Mouse (Mus musculus) mouse trophoblast stem cell (cell line): ENCODE measurements around the gene Brinp3.
"Not testable (repeated sequence)": the region's sequence is repeated elsewhere in the genome, so short reads cannot be mapped to it uniquely, and the experiment has no call there.

Source experiments
- in situ Hi-C, 2 experiments: fragments of 300-500 bp; cut with MseI, MboI; formaldehyde crosslinking; loops; 2 replicates in 1 of 2; 3 replicates in 1 of 2; pipeline ENCODE4 v1.15.1; 2025

Gene Brinp3

GRCm38 (mm10) chr1:146494681-146495331, at the start of gene Brinp3:
Gene Brinp3 (plus strand): TSS chr1:146494760.
- in situ Hi-C loops: no loop called here

DNA sequence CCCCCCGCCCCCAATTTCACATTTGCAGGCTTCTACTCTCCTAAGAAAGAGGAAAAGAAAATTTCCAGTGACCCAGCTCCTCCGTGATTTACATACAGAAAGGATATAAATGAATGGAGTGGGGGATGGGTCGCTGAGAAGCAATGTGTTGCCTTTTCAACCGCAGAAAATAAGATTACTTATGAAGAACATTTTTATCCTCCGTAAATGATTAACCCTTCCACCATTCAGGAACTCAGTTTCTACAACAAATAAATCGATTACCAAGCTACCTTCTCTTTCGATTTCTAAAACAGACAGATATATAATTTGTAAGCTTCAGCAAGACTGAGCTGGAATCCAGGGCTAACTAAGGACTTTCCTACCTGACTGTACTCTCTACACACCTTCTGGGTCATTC, 339 bp upstream of the Brinp3 start:
- in situ Hi-C loops: no loop called here

GRCm38 (mm10) chr1:146495386-146495785, 826 bp downstream of the Brinp3 start:
- in situ Hi-C loops: no loop called here

- in situ Hi-C loops: no loop called here
Measured at GRCm38 (mm10) chr1:146497381-146498081, 3.0 kb downstream of the Brinp3 start.

- in situ Hi-C loops: no loop called here
Measured at GRCm38 (mm10) chr1:146498085-146498779, 3.7 kb downstream of the Brinp3 start.

- in situ Hi-C loops: no loop called here
Measured at GRCm38 (mm10) chr1:146498780-146499114, 4.2 kb downstream of the Brinp3 start.

GRCm38 (mm10) chr1:146515377-146515776, 20.8 kb downstream of the Brinp3 start:
- in situ Hi-C loops: no loop called here

DNA sequence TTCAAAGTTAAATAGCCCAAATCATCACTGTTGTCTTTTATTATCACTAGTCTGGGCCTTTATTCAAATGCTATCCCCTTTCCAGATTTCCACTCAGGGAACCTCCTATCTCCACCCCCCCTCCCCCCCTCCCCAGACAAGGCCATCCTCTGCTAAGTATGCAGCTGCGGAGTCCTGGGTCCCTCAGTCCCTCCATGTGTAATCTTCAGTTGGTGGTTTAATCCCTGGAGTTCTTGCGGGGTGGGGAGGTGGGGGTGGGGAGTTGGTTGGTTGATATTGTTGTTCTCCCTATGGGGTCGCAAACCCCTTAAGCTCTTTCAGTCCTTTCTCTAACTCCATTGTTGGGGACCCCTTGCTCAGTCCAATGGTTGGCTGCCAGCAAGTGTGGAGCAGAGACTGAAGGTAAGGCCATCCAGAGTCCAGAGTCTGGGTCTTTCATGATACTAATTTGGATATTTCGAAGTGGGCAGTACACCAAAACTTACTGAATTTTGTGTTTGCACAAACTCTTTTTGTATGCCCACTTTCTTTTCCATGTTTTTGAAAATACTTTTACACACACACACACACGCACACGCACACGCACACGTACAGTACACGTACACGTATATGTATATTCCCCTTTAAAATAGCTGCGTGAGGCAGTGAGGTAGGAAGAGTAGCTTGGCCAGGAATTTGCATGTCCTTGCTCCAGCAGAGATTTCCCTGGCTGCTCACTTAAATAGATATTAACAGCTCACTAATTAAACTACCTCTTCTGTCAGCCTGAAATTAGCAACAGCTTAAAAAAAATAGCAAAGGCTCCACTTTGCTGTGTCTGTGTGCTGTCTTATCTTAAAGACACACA, 29.4 kb downstream of the Brinp3 start:
- in situ Hi-C loops: no loop called here

DNA sequence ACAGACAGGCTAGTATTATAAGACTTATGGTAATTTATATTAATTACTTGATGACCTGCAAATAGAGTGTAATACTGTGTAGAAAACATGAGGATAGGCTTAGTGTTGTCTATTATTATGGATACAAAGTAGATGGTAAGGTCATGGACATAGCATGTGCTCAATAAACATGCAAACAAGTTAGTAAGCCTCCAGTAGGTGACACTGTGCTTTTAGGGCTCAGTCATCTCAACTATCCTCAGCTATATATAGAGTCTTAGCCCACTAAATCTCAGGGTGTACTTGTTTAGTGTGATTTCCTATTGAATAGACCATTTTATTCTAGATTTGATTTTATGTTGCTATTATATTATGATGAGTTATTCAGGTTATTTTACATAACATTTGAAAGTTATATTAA, 34.0 kb downstream of the Brinp3 start:
- in situ Hi-C loops: no loop called here

GRCm38 (mm10) chr1:146546847-146547428, 52.4 kb downstream of the Brinp3 start:
- in situ Hi-C loops: no loop called here

- in situ Hi-C loops: no loop called here
Measured at GRCm38 (mm10) chr1:146556982-146557381, 62.4 kb downstream of the Brinp3 start.

DNA sequence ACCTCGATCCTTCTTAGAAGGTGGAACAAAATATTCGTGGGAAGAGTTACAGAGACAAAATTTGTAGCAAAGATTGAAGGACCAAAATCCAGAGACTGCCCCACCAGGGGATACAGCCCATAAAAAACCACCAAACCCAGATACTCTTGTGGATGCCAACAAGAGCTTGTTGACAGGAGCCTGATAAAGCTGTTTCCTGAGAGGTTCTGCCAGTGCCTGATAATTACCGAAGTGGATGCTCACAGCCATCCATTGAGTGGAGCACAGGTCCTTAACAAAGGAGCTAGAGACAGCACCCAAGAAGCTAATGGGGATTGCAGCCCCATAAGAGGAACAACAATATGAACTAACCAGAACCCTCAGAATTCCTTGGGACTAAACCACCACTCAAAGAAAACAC, 67.6 kb downstream of the Brinp3 start:
- in situ Hi-C loops: no loop called here

DNA sequence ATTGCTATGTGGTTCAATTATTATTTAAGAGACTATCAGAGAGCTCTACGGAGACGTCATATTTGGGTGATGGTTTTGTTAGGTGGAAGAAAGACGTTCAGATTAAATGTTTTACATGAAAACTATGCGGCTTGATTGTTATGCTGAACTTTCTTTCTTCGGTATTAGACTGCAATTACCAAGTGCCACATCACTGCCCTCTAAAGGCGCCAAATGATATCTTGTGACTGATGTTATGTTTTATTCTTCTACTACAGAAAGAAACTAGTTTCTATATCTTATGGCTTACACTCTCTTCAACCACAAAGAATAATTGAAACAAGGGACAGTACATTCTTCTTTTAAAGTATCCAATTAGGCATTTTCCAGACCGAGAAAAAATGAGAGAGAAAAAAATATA, 89.6 kb downstream of the Brinp3 start:
- in situ Hi-C loops: no loop called here

DNA sequence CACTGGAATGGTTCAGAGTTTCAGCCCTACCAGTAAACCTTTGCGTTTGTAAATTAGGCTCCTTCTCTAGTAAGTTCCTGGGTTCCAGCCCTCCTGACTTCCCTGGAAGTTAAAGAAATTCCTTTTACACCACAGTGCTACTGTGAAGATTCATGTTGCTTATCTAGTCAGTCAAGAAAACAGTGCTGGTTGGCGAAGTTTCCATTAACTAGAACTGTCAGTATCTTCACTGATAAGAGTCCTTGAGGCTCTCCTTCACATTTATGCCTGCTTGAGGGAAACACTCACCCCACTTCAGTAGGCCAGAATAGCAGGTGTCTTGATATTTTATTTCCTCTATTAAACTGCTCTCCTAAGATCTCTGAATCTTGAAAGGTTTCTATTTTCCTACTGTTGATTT, 138.3 kb downstream of the Brinp3 start:
- in situ Hi-C loops: no loop called here

DNA sequence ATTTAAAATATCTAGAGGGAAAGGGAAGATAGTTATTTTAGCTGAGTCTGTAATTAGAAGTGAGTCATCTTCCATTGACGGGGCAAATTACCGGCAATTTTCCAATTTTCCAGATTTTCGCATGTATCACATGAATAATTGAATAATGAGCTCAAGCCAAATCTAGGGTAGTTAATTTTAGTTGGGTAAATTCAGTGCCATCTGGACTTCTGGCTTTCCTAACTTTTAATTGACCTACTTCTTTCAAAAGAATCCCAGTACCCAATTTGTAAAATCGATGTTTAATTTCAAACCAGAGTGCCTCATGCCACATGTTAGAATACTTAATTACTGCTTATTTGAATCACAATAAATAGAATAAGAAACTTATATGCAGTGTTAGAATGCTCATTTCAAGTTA, 162.7 kb downstream of the Brinp3 start:
- in situ Hi-C loops: no loop called here

- in situ Hi-C loops: no loop called here
Measured at GRCm38 (mm10) chr1:146700724-146701123, 206.2 kb downstream of the Brinp3 start.

DNA sequence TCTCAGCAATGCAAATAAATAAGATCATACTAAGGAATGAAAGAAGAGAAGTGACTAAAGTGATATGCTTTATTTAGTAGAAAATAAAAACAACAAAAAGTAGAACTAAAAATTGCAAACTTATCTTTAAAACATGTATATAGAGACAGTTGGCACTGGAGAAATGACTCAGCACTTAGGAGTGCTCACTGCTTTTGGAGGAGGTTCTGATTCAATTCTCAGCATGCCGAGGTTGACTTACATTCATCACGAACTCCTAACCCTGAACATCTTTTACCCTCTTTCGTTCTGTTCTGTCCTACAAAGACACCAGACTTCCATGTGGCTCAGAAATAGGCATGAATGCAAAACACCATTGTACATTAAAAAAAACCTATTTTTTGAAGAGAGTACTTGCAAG, 225.0 kb downstream of the Brinp3 start:
- in situ Hi-C loops: no loop called here

GRCm38 (mm10) chr1:146724784-146725513, 230.4 kb downstream of the Brinp3 start:
- in situ Hi-C loops: not testable (repeated sequence)

GRCm38 (mm10) chr1:146751066-146751465, 256.5 kb downstream of the Brinp3 start:
- in situ Hi-C loops: no loop called here

DNA sequence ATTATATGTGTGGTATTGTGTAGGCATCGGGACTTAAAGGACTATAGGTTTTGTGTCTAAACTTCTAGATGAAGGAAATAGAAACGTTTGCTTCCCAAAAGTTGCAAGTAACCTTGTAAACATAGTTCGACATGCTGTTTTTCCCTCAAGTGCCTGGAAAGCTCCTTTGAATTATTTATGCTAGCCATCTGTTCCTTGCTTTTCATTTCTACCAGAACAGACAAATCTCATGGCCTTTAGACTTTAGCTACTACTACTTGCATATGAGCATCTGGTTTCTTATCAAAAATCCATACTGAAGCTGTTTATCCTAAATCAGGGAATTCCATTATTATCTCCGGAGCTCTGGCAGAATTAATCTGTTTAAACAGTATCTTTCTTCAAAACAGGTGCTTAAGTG, 288.7 kb downstream of the Brinp3 start:
- in situ Hi-C loops: no loop called here

GRCm38 (mm10) chr1:146787236-146787635, 292.7 kb downstream of the Brinp3 start:
- in situ Hi-C loops: no loop called here
